Mouse (Mus musculus): ENCODE results near the gene Chrna9. TPM values are rescaled to one million over a fixed set of nuclear protein-coding genes. Genes with fewer than 3 reads are reported as not detected.

Gene Chrna9
- polyA plus RNA-seq, 1 experiment from 2014 or later, result not detected

DNA sequence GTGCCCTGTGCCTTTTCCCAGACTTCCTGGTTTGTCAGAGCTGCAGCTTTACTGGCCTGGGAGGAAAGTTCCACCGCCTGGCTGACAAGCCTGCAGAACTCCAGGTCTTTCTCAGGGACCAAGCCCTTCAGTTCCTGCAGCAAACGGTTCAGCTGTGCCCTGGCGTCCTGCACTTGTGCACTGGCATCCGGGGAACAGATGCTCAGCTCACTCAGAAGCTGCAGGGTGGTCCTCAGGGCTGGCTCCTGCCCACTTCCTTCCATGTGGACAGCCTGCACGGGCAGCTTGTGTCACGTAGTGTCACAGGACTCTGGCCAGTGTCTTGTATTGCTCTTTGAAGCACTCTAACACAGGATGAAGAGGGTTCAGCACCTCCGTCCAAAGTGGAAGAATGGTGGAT, 23.0 kb upstream of the Chrna9 start:
- Histone ChIP-seq H3K4me2 (ENCODE audit: low read length) (no peak overlapping the region), H3K36me3 (ENCODE audit: control insufficient read depth, insufficient read depth, low read length) (no peaks in the 10 kb centered on the region), H3K9ac (replicated peaks; ENCODE audit: low read length) (no peak overlapping the region), H3K4me3 (replicated peaks; ENCODE audit: low read depth, low read length) (no peak overlapping the region), H3K27ac (replicated peaks; ENCODE audit: low read depth, low read length) (no peak overlapping the region), H3K4me1 (ENCODE audit: control insufficient read depth, insufficient read depth, low read length) (no peaks in the 10 kb centered on the region), H3K9me3 (ENCODE audit: control insufficient read depth, low read length) (no peaks in the 10 kb centered on the region), H3K27me3 (ENCODE audit: control insufficient read depth, insufficient read depth, low read length) (no peaks in the 10 kb centered on the region)
- ATAC-seq (ENCODE audit: low FRiP score, low TSS enrichment), result no peak
- no peak for DNase-seq
- WGBS, result 87% methylated on average over 7 of the region's 7 CpGs

DNA sequence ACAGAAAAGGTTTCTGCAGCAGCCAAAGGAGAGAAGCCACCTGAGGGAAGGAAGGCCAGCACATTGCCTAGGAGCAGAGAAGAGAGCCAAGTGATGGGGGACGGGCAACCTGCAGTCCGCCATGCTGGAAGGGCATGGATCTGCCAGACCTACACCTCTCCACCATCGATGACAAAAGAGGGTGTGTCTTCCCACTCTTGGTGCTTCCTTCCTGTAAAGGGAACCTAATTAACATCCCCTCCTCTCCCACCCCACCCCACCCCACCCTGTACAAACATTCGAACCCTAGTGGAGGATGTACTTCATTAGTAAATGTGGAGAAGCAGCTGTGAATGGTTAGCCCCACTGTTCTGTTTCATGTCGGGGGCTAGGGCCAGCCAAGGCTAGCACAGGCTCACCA, 22.5 kb upstream of the Chrna9 start:
- H3K9ac ChIP-seq (replicated peaks; ENCODE audit: low read length), result no peak overlapping the region
- no peak overlapping the region for H3K27ac ChIP-seq (replicated peaks; ENCODE audit: low read depth, low read length)
- no peaks in the 10 kb centered on the region for H3K9me3 ChIP-seq (ENCODE audit: control insufficient read depth, low read length)
- WGBS, result 92% methylated on average over 5 of the region's 5 CpGs
- no peaks in the 10 kb centered on the region for H3K4me1 ChIP-seq (ENCODE audit: control insufficient read depth, insufficient read depth, low read length)
- no peak for ATAC-seq (ENCODE audit: low FRiP score, low TSS enrichment)
- no peaks in the 10 kb centered on the region for H3K27me3 ChIP-seq (ENCODE audit: control insufficient read depth, insufficient read depth, low read length)
- H3K4me3 ChIP-seq (replicated peaks; ENCODE audit: low read depth, low read length), result no peak overlapping the region
- no peak for DNase-seq
- H3K36me3 ChIP-seq (ENCODE audit: control insufficient read depth, insufficient read depth, low read length), result no peaks in the 10 kb centered on the region
- no peak overlapping the region for H3K4me2 ChIP-seq (ENCODE audit: low read length)

DNA sequence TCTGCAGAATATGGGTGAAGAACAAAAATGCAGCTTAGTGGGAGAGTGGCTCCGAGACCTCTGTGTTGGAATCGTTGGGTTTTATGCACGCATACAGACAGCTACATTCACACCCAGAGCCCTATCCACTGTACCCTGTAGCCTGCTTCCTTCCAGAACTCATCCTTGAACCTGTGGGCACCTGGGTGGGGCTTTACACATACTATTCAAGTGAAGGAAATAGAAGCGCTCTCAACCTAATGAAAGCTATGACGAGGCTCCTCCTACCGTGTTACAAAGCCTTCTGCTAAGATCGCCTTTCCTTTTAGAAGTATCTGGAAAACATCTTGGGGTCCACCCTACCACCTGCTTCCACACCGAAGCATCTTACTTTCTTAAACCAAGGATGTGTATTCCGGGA, 21.6 kb upstream of the Chrna9 start:
- H3K27ac ChIP-seq (replicated peaks; ENCODE audit: low read depth, low read length), result no peak overlapping the region
- DNase-seq (no peak), ATAC-seq (ENCODE audit: low FRiP score, low TSS enrichment) (no peak)
- H3K9ac ChIP-seq (replicated peaks; ENCODE audit: low read length), result no peak overlapping the region
- no peaks in the 10 kb centered on the region for H3K27me3 ChIP-seq (ENCODE audit: control insufficient read depth, insufficient read depth, low read length)
- H3K4me2 ChIP-seq (ENCODE audit: low read length), result no peak overlapping the region
- H3K9me3 ChIP-seq (ENCODE audit: control insufficient read depth, low read length), result no peaks in the 10 kb centered on the region
- no peaks in the 10 kb centered on the region for H3K36me3 ChIP-seq (ENCODE audit: control insufficient read depth, insufficient read depth, low read length)
- no peak overlapping the region for H3K4me3 ChIP-seq (replicated peaks; ENCODE audit: low read depth, low read length)
- no peaks in the 10 kb centered on the region for H3K4me1 ChIP-seq (ENCODE audit: control insufficient read depth, insufficient read depth, low read length)
- 94% methylated on average over 9 of the region's 9 CpGs for WGBS

DNA sequence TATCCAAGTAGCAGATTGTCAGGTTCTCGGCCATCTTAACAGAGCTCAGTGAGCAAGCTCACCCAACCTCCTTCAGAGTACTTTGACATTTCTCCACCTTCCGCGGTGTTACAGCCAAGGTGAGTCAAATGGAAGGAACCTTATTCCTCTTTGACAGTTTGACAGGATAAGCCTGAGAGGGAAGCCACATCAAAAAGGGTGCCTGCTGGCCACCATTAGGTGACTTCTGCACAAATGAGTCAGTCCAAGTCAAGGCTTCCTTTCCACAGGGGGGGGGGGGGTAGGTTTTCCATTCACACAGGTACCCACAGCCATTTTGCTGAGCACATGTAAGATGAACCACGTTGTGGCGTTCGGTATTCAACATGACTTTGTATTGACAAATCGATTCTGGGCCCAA, 20.4 kb upstream of the Chrna9 start:
- Histone ChIP-seq H3K4me3 (replicated peaks; ENCODE audit: low read depth, low read length) (no peak overlapping the region), H3K4me2 (ENCODE audit: low read length) (no peak overlapping the region), H3K36me3 (ENCODE audit: control insufficient read depth, insufficient read depth, low read length) (no peaks in the 10 kb centered on the region), H3K27ac (replicated peaks; ENCODE audit: low read depth, low read length) (no peak overlapping the region), H3K4me1 (ENCODE audit: control insufficient read depth, insufficient read depth, low read length) (peaks cover 5% of the 10 kb centered on the region; the same call in 1 of the 2 replicates), H3K9me3 (ENCODE audit: control insufficient read depth, low read length) (no peaks in the 10 kb centered on the region), H3K9ac (replicated peaks; ENCODE audit: low read length) (no peak overlapping the region), H3K27me3 (ENCODE audit: control insufficient read depth, insufficient read depth, low read length) (no peaks in the 10 kb centered on the region)
- WGBS, result 94% methylated on average over 7 of the region's 7 CpGs
- ATAC-seq (ENCODE audit: low FRiP score, low TSS enrichment) (no peak), DNase-seq (no peak)

DNA sequence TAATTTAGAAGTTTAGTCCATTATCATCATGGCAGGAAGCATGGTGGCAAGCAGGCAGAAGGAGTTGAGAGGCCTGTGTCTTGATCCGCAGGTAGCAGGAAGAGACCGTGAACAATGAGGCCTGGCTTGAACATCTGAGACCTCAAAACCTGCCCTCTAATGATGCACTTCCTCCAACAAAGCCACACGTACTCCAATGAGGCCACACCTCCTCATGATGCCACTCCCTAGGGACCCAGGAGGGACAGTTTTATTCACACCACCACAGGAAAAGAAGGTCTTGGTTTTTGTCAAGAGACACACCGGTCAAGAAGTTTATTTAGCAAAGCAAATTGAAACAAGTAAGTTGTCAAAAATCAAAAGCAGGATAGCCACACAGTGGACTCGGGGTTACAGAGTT, 17.8 kb upstream of the Chrna9 start:
- Histone ChIP-seq H3K27ac (replicated peaks; ENCODE audit: low read depth, low read length) (no peak overlapping the region), H3K27me3 (ENCODE audit: control insufficient read depth, insufficient read depth, low read length) (no peaks in the 10 kb centered on the region), H3K4me2 (ENCODE audit: low read length) (no peak overlapping the region), H3K4me3 (replicated peaks; ENCODE audit: low read depth, low read length) (no peak overlapping the region), H3K9me3 (ENCODE audit: control insufficient read depth, low read length) (no peaks in the 10 kb centered on the region), H3K4me1 (ENCODE audit: control insufficient read depth, insufficient read depth, low read length) (peaks cover 5% of the 10 kb centered on the region; the same call in 1 of the 2 replicates), H3K9ac (replicated peaks; ENCODE audit: low read length) (no peak overlapping the region), H3K36me3 (ENCODE audit: control insufficient read depth, insufficient read depth, low read length) (no peaks in the 10 kb centered on the region)
- ATAC-seq (ENCODE audit: low FRiP score, low TSS enrichment), result no peak
- DNase-seq, result no peak
- 84% methylated on average over 5 of the region's 5 CpGs for WGBS

DNA sequence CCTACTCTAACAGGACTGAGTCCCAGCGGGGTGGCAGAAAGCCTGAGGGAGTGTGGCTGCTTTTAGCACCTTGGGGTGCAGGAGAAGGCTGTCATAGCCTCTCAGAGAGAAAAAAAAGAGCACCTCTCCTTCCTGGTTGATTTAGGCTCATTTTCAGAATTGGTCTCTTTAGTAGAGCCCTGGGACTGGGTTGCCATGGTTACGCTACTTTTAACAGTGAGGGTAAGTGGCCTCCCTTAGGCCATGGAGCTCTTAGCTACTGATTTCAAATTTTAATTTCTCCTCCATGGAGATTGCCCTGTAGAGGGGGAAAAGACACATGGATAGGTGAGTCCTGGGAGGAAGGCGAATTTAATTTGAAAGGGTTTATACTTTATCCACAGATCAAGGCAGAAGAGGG, 16.1 kb upstream of the Chrna9 start:
- H3K27ac ChIP-seq (replicated peaks; ENCODE audit: low read depth, low read length), result peak overlapping the region; percentile 58; the same call in 1 of the 2 replicates
- no peak overlapping the region for H3K4me3 ChIP-seq (replicated peaks; ENCODE audit: low read depth, low read length)
- peak; percentile 80 for DNase-seq
- no peaks in the 10 kb centered on the region for H3K9me3 ChIP-seq (ENCODE audit: control insufficient read depth, low read length)
- 66% methylated on average over 3 of the region's 3 CpGs for WGBS
- H3K36me3 ChIP-seq (ENCODE audit: control insufficient read depth, insufficient read depth, low read length), result no peaks in the 10 kb centered on the region
- no peaks in the 10 kb centered on the region for H3K27me3 ChIP-seq (ENCODE audit: control insufficient read depth, insufficient read depth, low read length)
- H3K4me1 ChIP-seq (ENCODE audit: control insufficient read depth, insufficient read depth, low read length), result peaks cover 5% of the 10 kb centered on the region; the same call in 1 of the 2 replicates
- peak; percentile 57; the same call in 1 of the 2 replicates for ATAC-seq (ENCODE audit: low FRiP score, low TSS enrichment)
- H3K9ac ChIP-seq (replicated peaks; ENCODE audit: low read length), result no peak overlapping the region
- no peak overlapping the region for H3K4me2 ChIP-seq (ENCODE audit: low read length)

DNA sequence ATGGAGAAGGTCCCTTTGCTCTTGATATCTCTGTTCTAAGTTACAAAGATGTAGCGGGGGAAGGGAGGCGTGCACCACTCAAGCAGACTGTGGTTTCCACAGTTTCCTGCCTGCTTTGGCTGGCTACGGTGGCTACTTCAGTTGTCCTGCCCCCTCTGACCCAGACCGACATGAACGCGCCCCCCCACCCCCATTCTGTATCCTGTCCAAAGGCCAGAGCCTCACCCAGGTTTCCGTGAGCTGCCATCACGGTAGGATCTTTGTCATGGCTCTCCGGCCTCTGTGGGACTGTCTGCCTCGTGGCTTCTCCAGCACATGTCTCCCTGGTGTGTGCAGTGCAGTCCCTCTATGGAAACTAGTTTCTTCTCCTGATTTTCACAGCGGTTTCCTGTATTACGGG, 15.4 kb upstream of the Chrna9 start:
- 88% methylated on average over 12 of the region's 12 CpGs for WGBS
- no peak overlapping the region for H3K4me2 ChIP-seq (ENCODE audit: low read length)
- no peak for ATAC-seq (ENCODE audit: low FRiP score, low TSS enrichment)
- no peaks in the 10 kb centered on the region for H3K36me3 ChIP-seq (ENCODE audit: control insufficient read depth, insufficient read depth, low read length)
- no peak for DNase-seq
- H3K9me3 ChIP-seq (ENCODE audit: control insufficient read depth, low read length), result no peaks in the 10 kb centered on the region
- H3K27me3 ChIP-seq (ENCODE audit: control insufficient read depth, insufficient read depth, low read length), result no peaks in the 10 kb centered on the region
- peak overlapping the region; percentile 6; the same call in 1 of the 2 replicates for H3K27ac ChIP-seq (replicated peaks; ENCODE audit: low read depth, low read length)
- H3K9ac ChIP-seq (replicated peaks; ENCODE audit: low read length), result no peak overlapping the region
- peaks cover 5% of the 10 kb centered on the region; the same call in 1 of the 2 replicates for H3K4me1 ChIP-seq (ENCODE audit: control insufficient read depth, insufficient read depth, low read length)
- H3K4me3 ChIP-seq (replicated peaks; ENCODE audit: low read depth, low read length), result no peak overlapping the region

DNA sequence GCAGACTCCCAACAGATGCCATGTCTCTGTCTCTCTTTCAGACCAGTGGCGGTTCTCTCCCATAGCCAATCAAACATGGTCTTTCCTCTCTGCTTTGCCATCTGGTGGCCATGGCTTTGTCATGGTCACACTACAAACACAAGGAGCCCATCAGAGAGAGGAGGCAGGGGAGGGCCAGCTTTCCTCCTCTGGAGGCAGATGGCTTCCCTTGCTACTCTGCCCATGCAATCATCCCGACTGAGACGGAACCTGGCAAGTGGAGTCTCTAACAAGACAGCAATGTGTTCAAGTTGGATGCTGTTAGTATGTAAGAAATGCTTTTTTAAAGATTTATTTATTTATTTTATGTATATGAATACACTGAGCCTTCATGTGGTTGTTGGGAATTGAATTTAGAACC, 14.8 kb upstream of the Chrna9 start:
- H3K9ac ChIP-seq (replicated peaks; ENCODE audit: low read length), result no peak overlapping the region
- ATAC-seq (ENCODE audit: low FRiP score, low TSS enrichment) (no peak), DNase-seq (no peak)
- H3K36me3 ChIP-seq (ENCODE audit: control insufficient read depth, insufficient read depth, low read length), result no peaks in the 10 kb centered on the region
- H3K27ac ChIP-seq (replicated peaks; ENCODE audit: low read depth, low read length), result no peak overlapping the region
- H3K4me2 ChIP-seq (ENCODE audit: low read length), result no peak overlapping the region
- H3K4me1 ChIP-seq (ENCODE audit: control insufficient read depth, insufficient read depth, low read length), result peaks cover 5% of the 10 kb centered on the region; the same call in 1 of the 2 replicates
- no peak overlapping the region for H3K4me3 ChIP-seq (replicated peaks; ENCODE audit: low read depth, low read length)
- WGBS, result 92% methylated on average over 3 of the region's 3 CpGs
- no peaks in the 10 kb centered on the region for H3K27me3 ChIP-seq (ENCODE audit: control insufficient read depth, insufficient read depth, low read length)
- H3K9me3 ChIP-seq (ENCODE audit: control insufficient read depth, low read length), result no peaks in the 10 kb centered on the region

DNA sequence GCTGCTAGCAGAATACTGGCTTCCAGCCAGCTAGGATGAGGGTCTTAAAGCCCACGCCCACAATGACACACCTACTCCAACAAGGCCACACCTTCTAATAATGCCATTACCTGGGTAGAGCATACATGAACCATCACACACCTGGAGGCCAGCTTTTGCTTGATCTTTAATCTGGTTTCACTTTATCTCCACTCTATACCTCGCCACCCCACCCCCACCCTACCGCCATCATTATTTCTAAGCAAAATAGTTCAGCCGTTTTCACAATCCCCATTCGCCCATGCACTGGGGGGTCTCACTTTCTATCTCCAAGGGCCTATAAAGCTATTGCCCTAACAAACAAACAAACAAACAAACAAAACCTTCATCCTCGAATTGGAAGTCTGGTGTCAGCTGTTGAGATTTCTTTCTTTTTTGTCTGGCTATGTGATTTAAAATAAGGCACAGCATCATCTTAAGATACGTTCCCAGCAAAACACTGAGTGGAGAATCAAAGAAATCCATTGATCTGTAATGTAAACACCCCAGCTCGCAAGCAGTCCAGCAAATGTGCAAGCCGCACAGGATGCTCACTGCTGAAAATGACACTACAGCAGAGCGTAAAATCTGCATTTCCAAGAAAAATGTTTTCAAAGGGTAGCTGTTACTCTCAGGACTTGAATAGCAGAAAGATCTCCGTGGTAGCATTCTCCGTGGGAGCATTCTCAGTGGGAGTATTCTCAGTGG, 13.9 kb upstream of the Chrna9 start:
- no peak overlapping the region for H3K9ac ChIP-seq (replicated peaks; ENCODE audit: low read length)
- DNase-seq, result no peak
- H3K9me3 ChIP-seq (ENCODE audit: control insufficient read depth, low read length), result no peaks in the 10 kb centered on the region
- 75% methylated on average over 12 of the region's 12 CpGs for WGBS
- no peak for ATAC-seq (ENCODE audit: low FRiP score, low TSS enrichment)
- H3K36me3 ChIP-seq (ENCODE audit: control insufficient read depth, insufficient read depth, low read length), result no peaks in the 10 kb centered on the region
- H3K4me1 ChIP-seq (ENCODE audit: control insufficient read depth, insufficient read depth, low read length), result peaks cover 5% of the 10 kb centered on the region; the same call in 1 of the 2 replicates
- H3K27ac ChIP-seq (replicated peaks; ENCODE audit: low read depth, low read length), result no peak overlapping the region
- H3K4me3 ChIP-seq (replicated peaks; ENCODE audit: low read depth, low read length), result no peak overlapping the region
- no peak overlapping the region for H3K4me2 ChIP-seq (ENCODE audit: low read length)
- H3K27me3 ChIP-seq (ENCODE audit: control insufficient read depth, insufficient read depth, low read length), result no peaks in the 10 kb centered on the region

Data from midbrain, embryonic 14.5 days (tissue).